ENCODE assay signal across 17 mouse cellular contexts in the genomic region with DNA sequence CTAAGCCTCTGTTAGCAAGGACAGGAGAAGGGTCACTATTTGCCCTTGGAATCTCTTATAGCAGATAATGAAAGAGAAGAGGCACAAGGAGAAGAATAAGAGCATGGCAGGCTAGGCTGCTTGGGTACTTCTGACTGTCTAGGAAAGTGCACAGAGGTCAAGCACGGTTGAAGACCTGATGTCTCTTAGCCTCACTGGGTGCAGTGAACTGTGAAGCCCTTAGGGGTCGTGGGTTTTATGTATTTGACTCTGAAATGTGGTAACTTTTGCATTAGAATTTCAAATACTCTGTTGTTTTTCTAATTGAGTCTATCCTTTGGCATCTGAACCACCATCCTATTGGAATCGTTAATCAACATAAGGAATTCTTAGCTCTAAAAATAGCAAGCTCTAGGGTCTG.
"Had no signal": no experiment of that assay in that cellular context is flagged by ENCODE, and none has a peak within 500 bp of the region (broad histone marks: within the 10 kb centered on the region; RNA-seq: fewer than 3 reads in every experiment).

No protein-coding gene starts in this region.

- H3K4me3 ChIP-seq: lung, embryonic 15.5 days; megakaryocyte, embryonic 14.5 days; midbrain, embryonic 13.5 days; midbrain, embryonic 15.5 days; neural tube, embryonic 12.5 days; stomach, embryonic 15.5 days had no signal

- H3K9ac ChIP-seq: lung, embryonic 15.5 days; midbrain, embryonic 13.5 days; midbrain, embryonic 15.5 days; neural tube, embryonic 12.5 days; stomach, embryonic 15.5 days had no signal

- H3K27ac ChIP-seq: lung, embryonic 15.5 days; macrophage; midbrain, embryonic 13.5 days; midbrain, embryonic 15.5 days; neural tube, embryonic 12.5 days; stomach, embryonic 15.5 days; stomach, postnatal 0 days had no signal

- H3K4me1 ChIP-seq: lung, embryonic 15.5 days; megakaryocyte, embryonic 14.5 days; midbrain, embryonic 13.5 days; midbrain, embryonic 15.5 days; neural tube, embryonic 12.5 days; stomach, embryonic 15.5 days had no signal

- DNase-seq: lung, adult 2 months; lung, postnatal 14 days; lung, postnatal 36 days; right cerebral cortex, postnatal 14 days; thymus, adult 2 months; thymus, postnatal 25 days; thymus, postnatal 4 days had no signal

- H3K4me2 ChIP-seq: lung, embryonic 15.5 days; midbrain, embryonic 11.5 days; midbrain, embryonic 13.5 days; midbrain, embryonic 15.5 days; neural tube, embryonic 12.5 days; stomach, embryonic 15.5 days had no signal

- H3K9me3 ChIP-seq: lung, embryonic 15.5 days; megakaryocyte, embryonic 14.5 days; midbrain, embryonic 13.5 days; midbrain, embryonic 15.5 days; neural tube, embryonic 12.5 days; stomach, embryonic 15.5 days had no signal

- H3K27me3 ChIP-seq: lung, embryonic 15.5 days; megakaryocyte, embryonic 14.5 days; midbrain, embryonic 13.5 days; midbrain, embryonic 15.5 days; neural tube, embryonic 12.5 days; stomach, embryonic 15.5 days had no signal

- ATAC-seq: lung, postnatal 0 days; midbrain, embryonic 13.5 days; midbrain, embryonic 15.5 days had no signal
